Mouse (Mus musculus): Measurements from ENCODE around the gene Tdp1. TPM values are rescaled to one million over a fixed set of nuclear protein-coding genes. Genes with fewer than 3 reads are reported as not detected.

Tdp1 gene
- 11.2 and 11.7 TPM in 2 replicates for polyA plus RNA-seq (2012; rRNA removed)

- WGBS = under 1% methylated on average over 73 of the region's 73 CpGs
- Histone ChIP-seq H3K27ac (ENCODE audit: insufficient read depth, low read depth, low read length) (peak within 1 kb of the TSS; percentile 41), H3K4me3 (ENCODE audit: insufficient read depth, low read depth, low read length) (peak within 1 kb of the TSS; percentile 65), H3K27me3 (replicated peaks; ENCODE audit: control insufficient read depth, insufficient read depth, low read length) (no peaks in the 10 kb centered on the region), H3K36me3 (ENCODE audit: control insufficient read depth, insufficient read depth, low read length) (no peaks in the 10 kb centered on the region), H3K4me1 (ENCODE audit: control insufficient read depth, insufficient read depth, low read length) (peaks cover 3% of the 10 kb centered on the region; the same call in 1 of the 2 replicates)
- DNase-seq = peak; percentile 95
- no peak for TF ChIP-seq CTCF (conservative IDR thresholded peaks at IDR 0.05; ENCODE audit: insufficient read depth, insufficient read length, low read depth, low read length)
- no peak for TF ChIP-seq POLR2A (IDR thresholded peaks at IDR 0.05; ENCODE audit: low read depth, low read length)
Measured at GRCm38 (mm10) chr12:99884269-99885261, at the start of gene Tdp1, which contains the start of gene Efcab11. Tdp1 (plus strand) TSS chr12:99884517. Efcab11 (minus strand) TSS chr12:99884439.

GRCm38 (mm10) chr12:99836404-99837131 is 47.7 kb upstream of the Tdp1 start:
- 50% methylated on average over 20 of the region's 20 CpGs for WGBS
- no peak overlapping the region; the same call in 1 of the 2 replicates for H3K27ac ChIP-seq (ENCODE audit: insufficient read depth, low read depth, low read length)

GRCm38 (mm10) chr12:99837528-99837927 is 46.8 kb upstream of the Tdp1 start:
- Histone ChIP-seq H3K4me1 (ENCODE audit: control insufficient read depth, insufficient read depth, low read length) (no peaks in the 10 kb centered on the region), H3K4me3 (ENCODE audit: insufficient read depth, low read depth, low read length) (no peak overlapping the region), H3K27ac (ENCODE audit: insufficient read depth, low read depth, low read length) (no peak overlapping the region), H3K27me3 (replicated peaks; ENCODE audit: control insufficient read depth, insufficient read depth, low read length) (no peaks in the 10 kb centered on the region), H3K36me3 (ENCODE audit: control insufficient read depth, insufficient read depth, low read length) (no peaks in the 10 kb centered on the region)
- 92% methylated on average over 5 of the region's 5 CpGs for WGBS
- no peak for DNase-seq
- no peak for TF ChIP-seq POLR2A (IDR thresholded peaks at IDR 0.05; ENCODE audit: low read depth, low read length)
- no peak for TF ChIP-seq CTCF (conservative IDR thresholded peaks at IDR 0.05; ENCODE audit: insufficient read depth, insufficient read length, low read depth, low read length)

More at GRCm38 (mm10) chr12:99836404-99837131, 47.7 kb upstream of the Tdp1 start:
- Histone ChIP-seq H3K36me3 (ENCODE audit: control insufficient read depth, insufficient read depth, low read length) (no peaks in the 10 kb centered on the region), H3K4me1 (ENCODE audit: control insufficient read depth, insufficient read depth, low read length) (no peaks in the 10 kb centered on the region), H3K27me3 (replicated peaks; ENCODE audit: control insufficient read depth, insufficient read depth, low read length) (no peaks in the 10 kb centered on the region), H3K4me3 (ENCODE audit: insufficient read depth, low read depth, low read length) (no peak overlapping the region)
- peak; percentile 31 for DNase-seq
- TF ChIP-seq POLR2A (IDR thresholded peaks at IDR 0.05; ENCODE audit: low read depth, low read length) (no peak), CTCF (conservative IDR thresholded peaks at IDR 0.05; ENCODE audit: insufficient read depth, insufficient read length, low read depth, low read length) (no peak)

- H3K36me3 ChIP-seq (ENCODE audit: control insufficient read depth, insufficient read depth, low read length) = no peaks in the 10 kb centered on the region
- TF ChIP-seq CTCF (conservative IDR thresholded peaks at IDR 0.05; ENCODE audit: insufficient read depth, insufficient read length, low read depth, low read length) = no peak
- TF ChIP-seq POLR2A (IDR thresholded peaks at IDR 0.05; ENCODE audit: low read depth, low read length) = no peak
- H3K4me1 ChIP-seq (ENCODE audit: control insufficient read depth, insufficient read depth, low read length) = no peaks in the 10 kb centered on the region
- no peak for DNase-seq
- no peaks in the 10 kb centered on the region for H3K27me3 ChIP-seq (replicated peaks; ENCODE audit: control insufficient read depth, insufficient read depth, low read length)
- no peak overlapping the region for H3K4me3 ChIP-seq (ENCODE audit: insufficient read depth, low read depth, low read length)
- WGBS = 63% methylated on average over 11 of the region's 11 CpGs
- no peak overlapping the region for H3K27ac ChIP-seq (ENCODE audit: insufficient read depth, low read depth, low read length)
Measured at GRCm38 (mm10) chr12:99838109-99838508, 46.2 kb upstream of the Tdp1 start.

GRCm38 (mm10) chr12:99838703-99839102 is 45.6 kb upstream of the Tdp1 start:
- DNase-seq = peak; percentile 28

GRCm38 (mm10) chr12:99844951-99845350 is 39.4 kb upstream of the Tdp1 start:
- no peak for DNase-seq
- Histone ChIP-seq H3K4me3 (ENCODE audit: insufficient read depth, low read depth, low read length) (no peak overlapping the region), H3K36me3 (ENCODE audit: control insufficient read depth, insufficient read depth, low read length) (no peaks in the 10 kb centered on the region), H3K4me1 (ENCODE audit: control insufficient read depth, insufficient read depth, low read length) (no peaks in the 10 kb centered on the region), H3K27me3 (replicated peaks; ENCODE audit: control insufficient read depth, insufficient read depth, low read length) (no peaks in the 10 kb centered on the region), H3K27ac (ENCODE audit: insufficient read depth, low read depth, low read length) (no peak overlapping the region)
- WGBS = 65% methylated on average over 8 of the region's 8 CpGs
- no peak for TF ChIP-seq CTCF (conservative IDR thresholded peaks at IDR 0.05; ENCODE audit: insufficient read depth, insufficient read length, low read depth, low read length)
- TF ChIP-seq POLR2A (IDR thresholded peaks at IDR 0.05; ENCODE audit: low read depth, low read length) = no peak

More at GRCm38 (mm10) chr12:99838703-99839102, 45.6 kb upstream of the Tdp1 start:
- 83% methylated on average over 14 of the region's 14 CpGs for WGBS
- Histone ChIP-seq H3K4me3 (ENCODE audit: insufficient read depth, low read depth, low read length) (no peak overlapping the region), H3K27ac (ENCODE audit: insufficient read depth, low read depth, low read length) (no peak overlapping the region), H3K4me1 (ENCODE audit: control insufficient read depth, insufficient read depth, low read length) (no peaks in the 10 kb centered on the region), H3K36me3 (ENCODE audit: control insufficient read depth, insufficient read depth, low read length) (no peaks in the 10 kb centered on the region), H3K27me3 (replicated peaks; ENCODE audit: control insufficient read depth, insufficient read depth, low read length) (no peaks in the 10 kb centered on the region)
- TF ChIP-seq CTCF (conservative IDR thresholded peaks at IDR 0.05; ENCODE audit: insufficient read depth, insufficient read length, low read depth, low read length) (no peak), POLR2A (IDR thresholded peaks at IDR 0.05; ENCODE audit: low read depth, low read length) (no peak)
